Comparison of ENCODE assay signal across 8 mouse cellular contexts in genomic region chr6:122874720-122875389, GRCm38 (mm10). TPM values are rescaled to one million over a fixed set of nuclear protein-coding genes. Genes with fewer than 3 reads are reported as not detected.
DNase-seq lines count a peak whose midpoint lies in the region; ATAC-seq lines count a peak whose summit lies in the region.

No protein-coding gene starts in this region.

- H3K4me3 ChIP-seq in hindbrain, embryonic 14.5 days (replicated peaks; ENCODE audit: low read length), result peak overlapping the region; percentile 74
- H3K4me3 ChIP-seq in megakaryocyte, embryonic 14.5 days (replicated peaks), result peak overlapping the region; percentile 99

- peak; percentile 75 for ATAC-seq in hindbrain, embryonic 14.5 days (ENCODE audit: low FRiP score)

- peak overlapping the region; percentile 62 for H3K4me2 ChIP-seq in hindbrain, embryonic 14.5 days (replicated peaks)

- peaks cover 14% of the 10 kb centered on the region for H3K4me1 ChIP-seq in hindbrain, embryonic 14.5 days (replicated peaks; ENCODE audit: control insufficient read depth, insufficient read depth, low read length)
- peaks cover 47% of the 10 kb centered on the region for H3K4me1 ChIP-seq in megakaryocyte, embryonic 14.5 days

- H3K27me3 ChIP-seq in hindbrain, embryonic 14.5 days (ENCODE audit: control insufficient read depth, insufficient read depth, low read length), result no peaks in the 10 kb centered on the region
- no peaks in the 10 kb centered on the region for H3K27me3 ChIP-seq in megakaryocyte, embryonic 14.5 days (replicated peaks)

- peak; percentile 51 for DNase-seq in embryo, embryonic 10 days (ENCODE audit: low spot score)
- no peak for DNase-seq in embryo, embryonic 9.5 days (ENCODE audit: extremely low spot score)
- peak; percentile 65 for DNase-seq in 3T3-L1 (ENCODE audit: low read depth, low spot score)
- peak; percentile 86 for DNase-seq in cerebellum, postnatal 10 days
- peak; percentile 41 for DNase-seq in hindbrain, embryonic 14.5 days (ENCODE audit: low spot score)
- no peak for DNase-seq in urinary bladder, postnatal 36 days (ENCODE audit: low spot score in 2 of 2)
- no peak for DNase-seq in natural killer cell, adult 2 months (ENCODE audit: low spot score in 2 of 2)

- peak overlapping the region; percentile 92 for H3K27ac ChIP-seq in hindbrain, embryonic 14.5 days

- WGBS in hindbrain, embryonic 14.5 days, result 1% methylated on average over 31 of the region's 31 CpGs

- peak overlapping the region; percentile 87 for H3K9ac ChIP-seq in hindbrain, embryonic 14.5 days

- peaks cover 32% of the 10 kb centered on the region for H3K36me3 ChIP-seq in hindbrain, embryonic 14.5 days (replicated peaks; ENCODE audit: control insufficient read depth, insufficient read depth)
- H3K36me3 ChIP-seq in megakaryocyte, embryonic 14.5 days (replicated peaks; ENCODE audit: low read length), result peaks cover 42% of the 10 kb centered on the region

- H3K9me3 ChIP-seq in hindbrain, embryonic 14.5 days (ENCODE audit: control insufficient read depth, low read length), result no peaks in the 10 kb centered on the region
- H3K9me3 ChIP-seq in megakaryocyte, embryonic 14.5 days, result no peaks in the 10 kb centered on the region

RNA-seq across cellular contexts. Expression of gene Necap1, which starts 0.6 kb away (rescaled TPM):
- 153 and 172 TPM in 2 replicates for polyA plus RNA-seq in hindbrain, embryonic 14.5 days (2014; fragmentation: Nextera tagmentation; extraction: Ambion mirVana)
- 8.9 and 9.7 TPM in 2 replicates for polyA plus RNA-seq in megakaryocyte, embryonic 14.5 days (2012; ENCODE audit: insufficient read depth, low replicate concordance)

RNA-seq across cellular contexts. Expression of gene C3ar1, which starts 18.9 kb away (rescaled TPM):
- 1.6 and 1.9 TPM in 2 replicates for polyA plus RNA-seq in hindbrain, embryonic 14.5 days (2014; fragmentation: Nextera tagmentation; extraction: Ambion mirVana)
- polyA plus RNA-seq in megakaryocyte, embryonic 14.5 days (2012; ENCODE audit: insufficient read depth, low replicate concordance), result 0.50 and 2.6 TPM in 2 replicates

RNA-seq across cellular contexts. Expression of gene Clec4a1, which starts 46.8 kb away (rescaled TPM):
- polyA plus RNA-seq in hindbrain, embryonic 14.5 days (2014; fragmentation: Nextera tagmentation; extraction: Ambion mirVana), result 1.5 and 2.4 TPM in 2 replicates
- 3.4 TPM in 1 of 2 replicates, not detected in the other for polyA plus RNA-seq in megakaryocyte, embryonic 14.5 days (2012; ENCODE audit: insufficient read depth, low replicate concordance)

RNA-seq across cellular contexts. Expression of gene Foxj2, which starts 55.1 kb away (rescaled TPM):
- 9.5 and 11.0 TPM in 2 replicates for polyA plus RNA-seq in hindbrain, embryonic 14.5 days (2014; fragmentation: Nextera tagmentation; extraction: Ambion mirVana)
- 7.7 and 9.2 TPM in 2 replicates for polyA plus RNA-seq in megakaryocyte, embryonic 14.5 days (2012; ENCODE audit: insufficient read depth, low replicate concordance)

Comparison
In these comparisons a context has a peak if more than half of its experiments do, and no peak if none do; other contexts are left out.
1. DNase-seq: peak in embryo, embryonic 10 days (single experiment), 3T3-L1 (single experiment), cerebellum, postnatal 10 days (2 of 2) and hindbrain, embryonic 14.5 days (single experiment); none in embryo, embryonic 9.5 days (single experiment), urinary bladder, postnatal 36 days (0 of 2) and natural killer cell, adult 2 months (0 of 2).
2. RNA of gene Necap1, which starts 0.6 kb away (polyA plus RNA-seq): 153 to 172 TPM in hindbrain, embryonic 14.5 days; 8.9 to 9.7 TPM in megakaryocyte, embryonic 14.5 days; every median in the first group is over 10 times any median in the second.